Mouse (Mus musculus) small intestine, adult 2 months (tissue): ENCODE measurements around the gene Sorbs2.

Experiments used
- CTCF ChIP-seq: fragments of 200-500 bp; IDR thresholded peaks from 2 replicates; pipeline ENCODE4 v1.5.1; 2012; ENCODE audit warnings: low read depth, mild to moderate bottlenecking, control low read depth, inconsistent platforms, low read length, moderate library complexity, mixed read lengths; ENCODE audit not compliant: insufficient replicate concordance, insufficient read length; ENCODE audit errors: extremely low read depth
- POLR2A ChIP-seq: fragments of 200-500 bp; IDR thresholded peaks from 2 replicates; pipeline ENCODE4 v1.6.1; 2012; ENCODE audit warnings: low read depth, mild to moderate bottlenecking, control low read depth, inconsistent platforms, low read length, moderate library complexity

GRCm38 (mm10) chr8:45557936-45558335 is 50.3 kb downstream of the Sorbs2 start:
- TF ChIP-seq CTCF (no peak), POLR2A (no peak)
